Comparison of ENCODE assay signal across 16 mouse cellular contexts in the genomic region with DNA sequence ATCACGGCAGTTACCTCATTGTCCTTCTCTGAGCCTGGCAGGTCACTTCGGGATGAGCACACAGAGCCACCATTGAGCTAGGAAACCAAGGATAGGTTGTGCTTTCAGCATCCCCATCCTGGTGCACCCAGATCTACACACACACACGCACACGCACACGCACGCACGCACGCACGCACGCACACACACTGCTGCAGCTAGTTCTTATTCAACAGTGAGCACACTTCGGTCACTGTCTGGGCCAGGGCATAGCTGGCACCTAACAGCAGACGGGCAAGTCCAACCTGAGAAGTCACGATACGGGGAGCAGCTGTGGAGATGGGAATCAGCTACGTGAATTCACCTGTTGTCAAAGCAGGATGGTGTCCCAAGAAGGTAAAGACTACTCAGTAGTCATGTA. TPM values are rescaled to one million over a fixed set of nuclear protein-coding genes. Genes with fewer than 3 reads are reported as not detected.
DNase-seq lines count a peak whose midpoint lies in the region; ATAC-seq lines count a peak whose summit lies in the region.
"Had no signal": no experiment of that assay in that cellular context is flagged by ENCODE, and none has a peak within 500 bp of the region (broad histone marks: within the 10 kb centered on the region; RNA-seq: fewer than 3 reads in every experiment).

No protein-coding gene starts in this region.

- H3K4me3 ChIP-seq in kidney, embryonic 15.5 days (replicated peaks) = no peak overlapping the region
- H3K4me3 ChIP-seq in embryonic facial prominence, embryonic 10.5 days = no peak overlapping the region; the same call in 1 of the 2 replicates
- H3K4me3 ChIP-seq in intestine, embryonic 15.5 days (replicated peaks) = no peak overlapping the region
- no peak overlapping the region for H3K4me3 ChIP-seq in stomach, embryonic 15.5 days (replicated peaks)
- no peak overlapping the region for H3K4me3 ChIP-seq in neural tube, embryonic 15.5 days (replicated peaks)
- H3K4me3 ChIP-seq: forebrain, embryonic 13.5 days; lung, embryonic 15.5 days; midbrain, embryonic 15.5 days had no signal

- ATAC-seq in kidney, embryonic 15.5 days (replicated peaks; ENCODE audit: low FRiP score) = no peak
- no peak for ATAC-seq in intestine, embryonic 15.5 days
- no peak for ATAC-seq in stomach, embryonic 15.5 days (ENCODE audit: insufficient read depth, low FRiP score, low read depth)
- ATAC-seq in neural tube, embryonic 15.5 days (ENCODE audit: low FRiP score) = no peak
- ATAC-seq: forebrain, embryonic 13.5 days; midbrain, embryonic 15.5 days had no signal

- H3K27ac ChIP-seq in kidney, embryonic 15.5 days = peak overlapping the region; percentile 89
- peak overlapping the region; percentile 91 for H3K27ac ChIP-seq in embryonic facial prominence, embryonic 10.5 days (replicated peaks)
- H3K27ac ChIP-seq in intestine, embryonic 15.5 days = peak overlapping the region; percentile 89; the same call in 1 of the 2 replicates
- H3K27ac ChIP-seq in stomach, embryonic 15.5 days = peak overlapping the region; percentile 91
- H3K27ac ChIP-seq in neural tube, embryonic 15.5 days (replicated peaks) = no peak overlapping the region
- H3K27ac ChIP-seq: forebrain, embryonic 13.5 days; midbrain, embryonic 15.5 days had no signal

- H3K4me2 ChIP-seq in kidney, embryonic 15.5 days = no peak overlapping the region
- H3K4me2 ChIP-seq in intestine, embryonic 15.5 days (replicated peaks) = no peak overlapping the region
- H3K4me2 ChIP-seq in stomach, embryonic 15.5 days = no peak overlapping the region
- no peak overlapping the region for H3K4me2 ChIP-seq in neural tube, embryonic 15.5 days
- H3K4me2 ChIP-seq: forebrain, embryonic 13.5 days; lung, embryonic 15.5 days; midbrain, embryonic 15.5 days had no signal

- no peaks in the 10 kb centered on the region for H3K9me3 ChIP-seq in kidney, embryonic 15.5 days (replicated peaks)
- no peaks in the 10 kb centered on the region for H3K9me3 ChIP-seq in embryonic facial prominence, embryonic 10.5 days
- H3K9me3 ChIP-seq in intestine, embryonic 15.5 days = no peaks in the 10 kb centered on the region
- no peaks in the 10 kb centered on the region for H3K9me3 ChIP-seq in stomach, embryonic 15.5 days
- no peaks in the 10 kb centered on the region for H3K9me3 ChIP-seq in neural tube, embryonic 15.5 days (replicated peaks)
- H3K9me3 ChIP-seq: forebrain, embryonic 13.5 days; lung, embryonic 15.5 days; midbrain, embryonic 15.5 days had no signal

- H3K9ac ChIP-seq in kidney, embryonic 15.5 days = no peak overlapping the region
- H3K9ac ChIP-seq in intestine, embryonic 15.5 days = no peak overlapping the region
- H3K9ac ChIP-seq in stomach, embryonic 15.5 days = no peak overlapping the region
- no peak overlapping the region for H3K9ac ChIP-seq in neural tube, embryonic 15.5 days (replicated peaks)
- H3K9ac ChIP-seq: forebrain, embryonic 13.5 days; lung, embryonic 15.5 days; midbrain, embryonic 15.5 days had no signal

- H3K27me3 ChIP-seq in kidney, embryonic 15.5 days = no peaks in the 10 kb centered on the region
- H3K27me3 ChIP-seq in embryonic facial prominence, embryonic 10.5 days (replicated peaks; ENCODE audit: low read depth, poor library complexity, severe bottlenecking) = no peaks in the 10 kb centered on the region
- H3K27me3 ChIP-seq in intestine, embryonic 15.5 days (replicated peaks) = no peaks in the 10 kb centered on the region
- H3K27me3 ChIP-seq in stomach, embryonic 15.5 days (replicated peaks) = no peaks in the 10 kb centered on the region
- H3K27me3 ChIP-seq in neural tube, embryonic 15.5 days (replicated peaks) = no peaks in the 10 kb centered on the region
- H3K27me3 ChIP-seq: forebrain, embryonic 13.5 days; lung, embryonic 15.5 days; midbrain, embryonic 15.5 days had no signal

- H3K4me1 ChIP-seq in kidney, embryonic 15.5 days = peaks cover 63% of the 10 kb centered on the region
- peaks cover 74% of the 10 kb centered on the region for H3K4me1 ChIP-seq in embryonic facial prominence, embryonic 10.5 days
- H3K4me1 ChIP-seq in intestine, embryonic 15.5 days (replicated peaks) = peaks cover 32% of the 10 kb centered on the region
- peaks cover 30% of the 10 kb centered on the region for H3K4me1 ChIP-seq in stomach, embryonic 15.5 days
- H3K4me1 ChIP-seq in neural tube, embryonic 15.5 days = peaks cover 7% of the 10 kb centered on the region
- H3K4me1 ChIP-seq: forebrain, embryonic 13.5 days; midbrain, embryonic 15.5 days had no signal

- 96% methylated on average over 15 of the region's 15 CpGs for WGBS in kidney, embryonic 15.5 days
- 94% methylated on average over 15 of the region's 15 CpGs for WGBS in embryonic facial prominence, embryonic 10.5 days
- WGBS in intestine, embryonic 15.5 days = 94% methylated on average over 15 of the region's 15 CpGs
- 93% methylated on average over 15 of the region's 15 CpGs for WGBS in stomach, embryonic 15.5 days
- 97% methylated on average over 15 of the region's 15 CpGs for WGBS in neural tube, embryonic 15.5 days

- DNase-seq in kidney, postnatal 4 days = no peak
- DNase-seq in embryonic facial prominence, embryonic 10.5 days (ENCODE audit: low spot score) = no peak
- no peak for DNase-seq in thymus, postnatal 0 days (ENCODE audit: low spot score)
- DNase-seq: cerebellum, postnatal 14 days; heart, adult 18-20 months; heart, postnatal 36 days; liver; right cerebral cortex, postnatal 14 days; thymus, adult 2 months had no signal

- peaks cover 47% of the 10 kb centered on the region for H3K36me3 ChIP-seq in kidney, embryonic 15.5 days
- H3K36me3 ChIP-seq in embryonic facial prominence, embryonic 10.5 days (replicated peaks) = peaks cover 49% of the 10 kb centered on the region
- H3K36me3 ChIP-seq in intestine, embryonic 15.5 days = peaks cover 6% of the 10 kb centered on the region; the same call in 1 of the 2 replicates
- no peaks in the 10 kb centered on the region for H3K36me3 ChIP-seq in stomach, embryonic 15.5 days
- H3K36me3 ChIP-seq in neural tube, embryonic 15.5 days = peaks cover 19% of the 10 kb centered on the region

RNA-seq across cellular contexts. Expression of gene Nthl1, which starts 8.1 kb away (rescaled TPM):
- polyA plus RNA-seq in kidney, embryonic 15.5 days (2015; fragmentation: Nextera tagmentation; extraction: Ambion mirVana) = 20.0 and 20.6 TPM in 2 replicates
- polyA plus RNA-seq in embryonic facial prominence, embryonic 10.5 days (2016; fragmentation: Nextera tagmentation; extraction: Ambion mirVana) = 22.4 and 27.3 TPM in 2 replicates
- polyA plus RNA-seq in intestine, embryonic 15.5 days (2015; fragmentation: Nextera tagmentation; extraction: Ambion mirVana) = 15.6 and 18.1 TPM in 2 replicates
- 18.7 and 20.3 TPM in 2 replicates for polyA plus RNA-seq in stomach, embryonic 15.5 days (2015; fragmentation: Nextera tagmentation; extraction: Ambion mirVana)
- 8.2 and 10.4 TPM in 2 replicates for polyA plus RNA-seq in thymus, postnatal 0 days (2015; fragmentation: Nextera tagmentation; extraction: Ambion mirVana)
- 8.3 and 10.0 TPM in 2 replicates for polyA plus RNA-seq in neural tube, embryonic 15.5 days (2015; fragmentation: Nextera tagmentation; extraction: Ambion mirVana)

RNA-seq across cellular contexts. Expression of gene Tsc2, which starts 8.2 kb away (rescaled TPM):
- 60.8 and 71.0 TPM in 2 replicates for polyA plus RNA-seq in kidney, embryonic 15.5 days (2015; fragmentation: Nextera tagmentation; extraction: Ambion mirVana)
- polyA plus RNA-seq in embryonic facial prominence, embryonic 10.5 days (2016; fragmentation: Nextera tagmentation; extraction: Ambion mirVana) = 70.2 and 70.4 TPM in 2 replicates
- 41.0 and 45.7 TPM in 2 replicates for polyA plus RNA-seq in intestine, embryonic 15.5 days (2015; fragmentation: Nextera tagmentation; extraction: Ambion mirVana)
- 45.4 TPM in 2 replicates for polyA plus RNA-seq in stomach, embryonic 15.5 days (2015; fragmentation: Nextera tagmentation; extraction: Ambion mirVana)
- polyA plus RNA-seq in thymus, postnatal 0 days (2015; fragmentation: Nextera tagmentation; extraction: Ambion mirVana) = 25.0 and 26.0 TPM in 2 replicates
- polyA plus RNA-seq in neural tube, embryonic 15.5 days (2015; fragmentation: Nextera tagmentation; extraction: Ambion mirVana) = 60.6 and 68.8 TPM in 2 replicates

RNA-seq across cellular contexts. Expression of gene Slc9a3r2, which starts 9.5 kb away (rescaled TPM):
- 101 and 106 TPM in 2 replicates for polyA plus RNA-seq in kidney, embryonic 15.5 days (2015; fragmentation: Nextera tagmentation; extraction: Ambion mirVana)
- 31.7 and 37.3 TPM in 2 replicates for polyA plus RNA-seq in embryonic facial prominence, embryonic 10.5 days (2016; fragmentation: Nextera tagmentation; extraction: Ambion mirVana)
- 43.9 and 49.2 TPM in 2 replicates for polyA plus RNA-seq in intestine, embryonic 15.5 days (2015; fragmentation: Nextera tagmentation; extraction: Ambion mirVana)
- 51.0 and 53.7 TPM in 2 replicates for polyA plus RNA-seq in stomach, embryonic 15.5 days (2015; fragmentation: Nextera tagmentation; extraction: Ambion mirVana)
- polyA plus RNA-seq in thymus, postnatal 0 days (2015; fragmentation: Nextera tagmentation; extraction: Ambion mirVana) = 11.3 and 11.9 TPM in 2 replicates
- 60.2 and 65.7 TPM in 2 replicates for polyA plus RNA-seq in neural tube, embryonic 15.5 days (2015; fragmentation: Nextera tagmentation; extraction: Ambion mirVana)

RNA-seq across cellular contexts. Expression of gene Npw, which starts 17.7 kb away (rescaled TPM):
- 0.35 and 0.43 TPM in 2 replicates for polyA plus RNA-seq in kidney, embryonic 15.5 days (2015; fragmentation: Nextera tagmentation; extraction: Ambion mirVana)
- polyA plus RNA-seq in embryonic facial prominence, embryonic 10.5 days (2016; fragmentation: Nextera tagmentation; extraction: Ambion mirVana) = not detected in 2 replicates
- polyA plus RNA-seq in intestine, embryonic 15.5 days (2015; fragmentation: Nextera tagmentation; extraction: Ambion mirVana) = 0.30 and 0.56 TPM in 2 replicates
- 0.30 and 0.46 TPM in 2 replicates for polyA plus RNA-seq in stomach, embryonic 15.5 days (2015; fragmentation: Nextera tagmentation; extraction: Ambion mirVana)
- 0.21 TPM in 1 of 2 replicates, not detected in the other for polyA plus RNA-seq in thymus, postnatal 0 days (2015; fragmentation: Nextera tagmentation; extraction: Ambion mirVana)
- 0.42 and 0.51 TPM in 2 replicates for polyA plus RNA-seq in neural tube, embryonic 15.5 days (2015; fragmentation: Nextera tagmentation; extraction: Ambion mirVana)
- polyA plus RNA-seq: forebrain, embryonic 13.5 days had no signal

RNA-seq across cellular contexts. Expression of gene Zfp598, which starts 28.9 kb away (rescaled TPM):
- polyA plus RNA-seq in kidney, embryonic 15.5 days (2015; fragmentation: Nextera tagmentation; extraction: Ambion mirVana) = 23.9 and 27.6 TPM in 2 replicates
- polyA plus RNA-seq in embryonic facial prominence, embryonic 10.5 days (2016; fragmentation: Nextera tagmentation; extraction: Ambion mirVana) = 29.0 and 30.4 TPM in 2 replicates
- polyA plus RNA-seq in intestine, embryonic 15.5 days (2015; fragmentation: Nextera tagmentation; extraction: Ambion mirVana) = 20.0 and 20.5 TPM in 2 replicates
- polyA plus RNA-seq in stomach, embryonic 15.5 days (2015; fragmentation: Nextera tagmentation; extraction: Ambion mirVana) = 19.3 and 22.1 TPM in 2 replicates
- 11.6 and 14.5 TPM in 2 replicates for polyA plus RNA-seq in thymus, postnatal 0 days (2015; fragmentation: Nextera tagmentation; extraction: Ambion mirVana)
- 19.2 and 20.5 TPM in 2 replicates for polyA plus RNA-seq in neural tube, embryonic 15.5 days (2015; fragmentation: Nextera tagmentation; extraction: Ambion mirVana)
